In the genomic region with DNA sequence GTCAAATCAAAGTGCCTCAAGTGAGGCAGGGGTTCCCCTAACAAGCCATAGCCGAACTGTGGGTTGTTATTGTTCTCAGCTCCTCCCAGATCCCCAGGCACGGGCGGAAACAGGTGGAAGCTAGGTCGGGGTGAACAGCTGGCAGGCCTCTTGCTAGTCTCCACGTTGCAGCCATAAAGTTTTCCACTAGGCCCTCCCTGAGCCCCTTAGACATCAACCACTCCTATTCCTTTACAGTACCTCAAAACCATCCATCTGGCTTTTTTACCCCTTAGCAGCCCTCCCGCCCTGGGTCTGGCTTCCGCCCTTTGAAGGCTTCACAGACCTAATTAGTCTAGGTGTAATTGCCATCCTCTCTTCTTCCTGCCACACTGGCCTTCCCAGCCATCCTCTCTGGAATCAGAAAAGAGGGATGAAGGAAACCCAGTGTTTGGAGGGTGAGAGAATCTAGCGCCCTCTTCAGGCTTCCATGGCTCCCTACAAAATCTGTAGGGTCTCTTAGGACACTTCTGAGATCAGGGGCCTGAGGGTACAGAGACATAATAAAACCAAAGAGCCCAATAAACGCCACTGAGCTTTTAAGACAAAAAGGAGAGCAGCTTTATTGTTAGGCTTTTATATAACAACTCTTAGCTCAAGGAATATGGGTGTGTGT, we compare ENCODE assay signal across 9 mouse cellular contexts. TPM values are rescaled to one million over a fixed set of nuclear protein-coding genes. Genes with fewer than 3 reads are reported as not detected.
DNase-seq lines count a peak whose midpoint lies in the region; ATAC-seq and TF ChIP-seq lines count a peak whose summit lies in the region.
"Had no signal": no experiment of that assay in that cellular context is flagged by ENCODE, and none has a peak within 500 bp of the region (broad histone marks: within the 10 kb centered on the region; RNA-seq: fewer than 3 reads in every experiment).

No protein-coding gene starts in this region.

- H3K4me1 ChIP-seq in lung, postnatal 0 days (ENCODE audit: insufficient read depth, low read depth, low read length): peaks cover 6% of the 10 kb centered on the region; the same call in 1 of the 2 replicates
- peaks cover 12% of the 10 kb centered on the region for H3K4me1 ChIP-seq in limb, embryonic 11.5 days (ENCODE audit: control insufficient read depth, insufficient read depth, low read length)
- peaks cover 29% of the 10 kb centered on the region for H3K4me1 ChIP-seq in forebrain, embryonic 12.5 days

- H3K36me3 ChIP-seq in lung, postnatal 0 days (ENCODE audit: insufficient read depth, low read length): no peaks in the 10 kb centered on the region
- H3K36me3 ChIP-seq in limb, embryonic 11.5 days (ENCODE audit: control insufficient read depth, insufficient read depth, low read length): no peaks in the 10 kb centered on the region
- H3K36me3 ChIP-seq in forebrain, embryonic 12.5 days (replicated peaks): peaks cover 6% of the 10 kb centered on the region

- peaks cover 22% of the 10 kb centered on the region; the same call in 1 of the 2 replicates for H3K27me3 ChIP-seq in lung, postnatal 0 days (replicated peaks; ENCODE audit: insufficient read depth, low read length)
- H3K27me3 ChIP-seq in limb, embryonic 11.5 days (ENCODE audit: control insufficient read depth, insufficient read depth, low read length): peaks cover 38% of the 10 kb centered on the region
- H3K27me3 ChIP-seq in forebrain, embryonic 12.5 days: peaks cover 73% of the 10 kb centered on the region

- no peaks in the 10 kb centered on the region for H3K9me3 ChIP-seq in lung, postnatal 0 days (ENCODE audit: low read length)
- no peaks in the 10 kb centered on the region for H3K9me3 ChIP-seq in limb, embryonic 11.5 days (ENCODE audit: control insufficient read depth, low read length)
- H3K9me3 ChIP-seq in forebrain, embryonic 12.5 days: no peaks in the 10 kb centered on the region

- WGBS in lung, postnatal 0 days: 29% methylated on average over 9 of the region's 9 CpGs
- WGBS in limb, embryonic 11.5 days: 3% methylated on average over 9 of the region's 9 CpGs
- 22% methylated on average over 9 of the region's 9 CpGs for WGBS in forebrain, embryonic 12.5 days

- no peak for ATAC-seq in lung, postnatal 0 days
- peak; percentile 52; the same call in 1 of the 2 replicates for ATAC-seq in limb, embryonic 11.5 days (ENCODE audit: insufficient number of reproducible peaks, low FRiP score, low TSS enrichment, low read depth)
- ATAC-seq in forebrain, embryonic 12.5 days (ENCODE audit: low FRiP score): no peak

- TF ChIP-seq CTCF in lung, postnatal 0 days (IDR thresholded peaks at IDR 0.05): peak; percentile 45

- peak overlapping the region; percentile 71 for H3K4me2 ChIP-seq in lung, postnatal 0 days (replicated peaks; ENCODE audit: low read depth, low read length)
- H3K4me2 ChIP-seq in limb, embryonic 11.5 days (ENCODE audit: low read depth, severe bottlenecking): no peak overlapping the region
- H3K4me2 ChIP-seq in forebrain, embryonic 12.5 days: no peak overlapping the region

- peak; percentile 58 for DNase-seq in cerebellum, adult 11-12 months
- DNase-seq in cerebellum, postnatal 4 days (ENCODE audit: low spot score in 2 of 2): no peak
- peak; percentile 13 for DNase-seq in lung, postnatal 0 days (ENCODE audit: low spot score)
- no peak for DNase-seq in lung, postnatal 25 days (ENCODE audit: low spot score)
- peak; percentile 60 for DNase-seq in limb, embryonic 11.5 days (ENCODE audit: low spot score)
- peak; percentile 55 to 76 for DNase-seq in thymus, postnatal 36 days
- no peak for DNase-seq in spleen, adult 18-20 months
- DNase-seq: kidney, adult 9 months had no signal

- H3K27ac ChIP-seq in lung, postnatal 0 days (ENCODE audit: low read length): no peak overlapping the region
- H3K27ac ChIP-seq in limb, embryonic 11.5 days (replicated peaks; ENCODE audit: low read depth, low read length): no peak overlapping the region
- no peak overlapping the region for H3K27ac ChIP-seq in forebrain, embryonic 12.5 days

- peak overlapping the region; percentile 47; the same call in 1 of the 2 replicates for H3K4me3 ChIP-seq in lung, postnatal 0 days (ENCODE audit: low read depth, low read length)
- no peak overlapping the region for H3K4me3 ChIP-seq in limb, embryonic 11.5 days (ENCODE audit: low read depth, low read length)
- H3K4me3 ChIP-seq in forebrain, embryonic 12.5 days (replicated peaks): no peak overlapping the region

- H3K9ac ChIP-seq in lung, postnatal 0 days (replicated peaks; ENCODE audit: low read depth): no peak overlapping the region
- H3K9ac ChIP-seq in limb, embryonic 11.5 days (ENCODE audit: low read length): no peak overlapping the region
- no peak overlapping the region for H3K9ac ChIP-seq in forebrain, embryonic 12.5 days

- TF ChIP-seq EP300 in lung, postnatal 0 days (IDR thresholded peaks at IDR 0.05): no peak

RNA-seq across cellular contexts. Expression of a gene that starts 1.5 kb away (rescaled TPM):
- polyA plus RNA-seq in lung, postnatal 0 days (2015; fragmentation: Nextera tagmentation; extraction: Ambion mirVana): 13.4 and 13.5 TPM in 2 replicates
- 0.31 and 0.45 TPM in 2 replicates for polyA plus RNA-seq in limb, embryonic 11.5 days (2014; fragmentation: Nextera tagmentation; extraction: Ambion mirVana)
- 0.47 TPM in 1 of 2 replicates, not detected in the other for polyA plus RNA-seq in forebrain, embryonic 12.5 days (2016; fragmentation: Nextera tagmentation; extraction: Ambion mirVana)

RNA-seq across cellular contexts. Expression of a gene that starts 7.3 kb away (rescaled TPM):
- polyA plus RNA-seq in lung, postnatal 0 days (2015; fragmentation: Nextera tagmentation; extraction: Ambion mirVana): 96.9 and 108 TPM in 2 replicates
- 142 and 147 TPM in 2 replicates for polyA plus RNA-seq in limb, embryonic 11.5 days (2014; fragmentation: Nextera tagmentation; extraction: Ambion mirVana)
- polyA plus RNA-seq in forebrain, embryonic 12.5 days (2016; fragmentation: Nextera tagmentation; extraction: Ambion mirVana): 136 and 146 TPM in 2 replicates

RNA-seq across cellular contexts. Expression of a gene that starts 14.1 kb away (rescaled TPM):
- polyA plus RNA-seq in lung, postnatal 0 days (2015; fragmentation: Nextera tagmentation; extraction: Ambion mirVana): 63.8 and 72.8 TPM in 2 replicates
- 118 and 119 TPM in 2 replicates for polyA plus RNA-seq in limb, embryonic 11.5 days (2014; fragmentation: Nextera tagmentation; extraction: Ambion mirVana)
- 79.5 and 86.7 TPM in 2 replicates for polyA plus RNA-seq in forebrain, embryonic 12.5 days (2016; fragmentation: Nextera tagmentation; extraction: Ambion mirVana)

RNA-seq across cellular contexts. Expression of a gene that starts 14.1 kb away (rescaled TPM):
- 5.1 and 6.1 TPM in 2 replicates for polyA plus RNA-seq in lung, postnatal 0 days (2015; fragmentation: Nextera tagmentation; extraction: Ambion mirVana)
- polyA plus RNA-seq in limb, embryonic 11.5 days (2014; fragmentation: Nextera tagmentation; extraction: Ambion mirVana): 7.8 and 8.7 TPM in 2 replicates
- 7.1 and 7.7 TPM in 2 replicates for polyA plus RNA-seq in forebrain, embryonic 12.5 days (2016; fragmentation: Nextera tagmentation; extraction: Ambion mirVana)

RNA-seq across cellular contexts. Expression of a gene that starts 36.8 kb away (rescaled TPM):
- 0.14 TPM in 1 of 2 replicates, not detected in the other for polyA plus RNA-seq in lung, postnatal 0 days (2015; fragmentation: Nextera tagmentation; extraction: Ambion mirVana)
- not detected in 2 replicates for polyA plus RNA-seq in limb, embryonic 11.5 days (2014; fragmentation: Nextera tagmentation; extraction: Ambion mirVana)
- polyA plus RNA-seq in forebrain, embryonic 12.5 days (2016; fragmentation: Nextera tagmentation; extraction: Ambion mirVana): not detected in 2 replicates

Comparison
In these comparisons a context has a peak if more than half of its experiments do, and no peak if none do; other contexts are left out.
1. DNase-seq: peak in cerebellum, adult 11-12 months (single experiment), lung, postnatal 0 days (single experiment), limb, embryonic 11.5 days (single experiment) and thymus, postnatal 36 days (2 of 2); none in cerebellum, postnatal 4 days (0 of 2), lung, postnatal 25 days (single experiment) and spleen, adult 18-20 months (0 of 2).